Mouse (Mus musculus) heart, embryonic 16.5 days (tissue): ENCODE results near the gene Mrpl50. TPM values are rescaled to one million over a fixed set of nuclear protein-coding genes. Genes with fewer than 3 reads are reported as not detected.
"Not testable (repeated sequence)": the region's sequence is repeated elsewhere in the genome, so short reads cannot be mapped to it uniquely, and the experiment has no call there.

ENCODE experiments used
- ATAC-seq: fragments of 200-750 bp; cut with Nextera tagmentation; replicated peaks from 2 replicates; pipeline ENCODE4 v1.8.0; 2017; ENCODE audit warnings: moderate number of reproducible peaks; ENCODE audit not compliant: insufficient read depth, low FRiP score; ENCODE audit errors: extremely low read depth
- H3K27ac ChIP-seq: fragments of 300-500 bp; sonication (generic); 2 replicates; pipeline ENCODE4 v1.5.1; 2014; ENCODE audit warnings: mild to moderate bottlenecking, low read length, control low read depth, moderate library complexity
- H3K27me3 ChIP-seq: fragments of 300-500 bp; sonication (generic); 2 replicates; pipeline ENCODE4 v1.6.1; 2014; ENCODE audit warnings: low read length, mixed read lengths; ENCODE audit not compliant: control insufficient read depth, insufficient read depth
- H3K36me3 ChIP-seq: fragments of 300-500 bp; sonication (generic); 2 replicates; pipeline ENCODE4 v1.6.1; 2014; ENCODE audit not compliant: control insufficient read depth, insufficient read depth
- H3K4me1 ChIP-seq: fragments of 300-500 bp; sonication (generic); 2 replicates; pipeline ENCODE4 v1.6.1; 2014; ENCODE audit warnings: low read length, mixed read lengths; ENCODE audit not compliant: control insufficient read depth, insufficient read depth
- H3K4me2 ChIP-seq: fragments of 300-500 bp; sonication (generic); 2 replicates; pipeline ENCODE4 v1.6.1; 2014; ENCODE audit warnings: low read depth, mild to moderate bottlenecking, control low read depth, low read length
- H3K4me3 ChIP-seq: fragments of 300-500 bp; sonication (generic); 2 replicates; pipeline ENCODE4 v1.5.1; 2014; ENCODE audit warnings: mild to moderate bottlenecking, control low read depth, low read length
- H3K9ac ChIP-seq: fragments of 300-500 bp; sonication (generic); 2 replicates; pipeline ENCODE4 v1.6.1; 2014; ENCODE audit warnings: low read length, control low read depth
- H3K9me3 ChIP-seq: fragments of 300-500 bp; sonication (generic); replicated peaks from 2 replicates; pipeline ENCODE4 v1.6.1; 2016; ENCODE audit warnings: low read length; ENCODE audit not compliant: control insufficient read depth
- WGBS: fragments of 180-500 bp; shearing (Covaris S2); extraction: QIAGEN DNeasy Blood & Tissue Kit; methylation state at CpG from one replicate; pipeline ENCODE4 v1.1.7; 2014; 5-methylcytosine and 5-hydroxymethylcytosine counted together
- polyA plus RNA-seq: library from polyadenylated mRNA; unstranded; fragments of >200 nt; fragmentation: Nextera tagmentation; extraction: Ambion mirVana; gene quantifications from 2 replicates; pipeline ENCODE4 v1.2.1, GENCODE M21; 2015

The Mrpl50 gene
- polyA plus RNA-seq, 1 experiment from 2014 or later: 69.5 TPM

GRCm38 (mm10) chr4:49519476-49519875 lies 1.4 kb downstream of the Mrpl50 start:
- H3K27me3 ChIP-seq: no peaks in the 10 kb centered on the region
- H3K4me3 ChIP-seq: no peak overlapping the region
- H3K4me2 ChIP-seq: peak overlapping the region; percentile 17; the same call in 1 of the 2 replicates
- no peaks in the 10 kb centered on the region for H3K9me3 ChIP-seq
- 80% methylated on average over 5 of the region's 5 CpGs for WGBS
- H3K27ac ChIP-seq: no peak overlapping the region
- H3K4me1 ChIP-seq: peaks cover 7% of the 10 kb centered on the region
- peaks cover 12% of the 10 kb centered on the region for H3K36me3 ChIP-seq
- ATAC-seq: no peak
- H3K9ac ChIP-seq: no peak overlapping the region

GRCm38 (mm10) chr4:49514441-49514840 lies 6.5 kb downstream of the Mrpl50 start:
- H3K27ac ChIP-seq: no peak overlapping the region
- H3K9me3 ChIP-seq: no peaks in the 10 kb centered on the region
- no peak overlapping the region for H3K4me2 ChIP-seq
- H3K9ac ChIP-seq: no peak overlapping the region
- peaks cover 11% of the 10 kb centered on the region for H3K36me3 ChIP-seq
- WGBS: 94% methylated on average over 6 of the region's 6 CpGs
- H3K27me3 ChIP-seq: no peaks in the 10 kb centered on the region
- peaks cover 2% of the 10 kb centered on the region; the same call in 1 of the 2 replicates for H3K4me1 ChIP-seq
- no peak for ATAC-seq
- H3K4me3 ChIP-seq: no peak overlapping the region

- H3K9me3 ChIP-seq: no peaks in the 10 kb centered on the region
- ATAC-seq: no peak
- H3K27me3 ChIP-seq: no peaks in the 10 kb centered on the region
- peaks cover 11% of the 10 kb centered on the region for H3K36me3 ChIP-seq
- no peaks in the 10 kb centered on the region for H3K4me1 ChIP-seq
- H3K4me3 ChIP-seq: no peak overlapping the region
- no peak overlapping the region for H3K9ac ChIP-seq
- H3K27ac ChIP-seq: no peak overlapping the region
- H3K4me2 ChIP-seq: no peak overlapping the region
- WGBS: 90% methylated on average over 4 of the region's 4 CpGs
These were observed 8.3 kb downstream of the Mrpl50 start for GRCm38 (mm10) chr4:49512636-49513035.

GRCm38 (mm10) chr4:49510236-49510835 lies 10.6 kb downstream of the Mrpl50 start:
- not testable (repeated sequence) for H3K27ac ChIP-seq, H3K4me2 ChIP-seq, H3K9ac ChIP-seq, H3K27me3 ChIP-seq, H3K4me3 ChIP-seq, H3K4me1 ChIP-seq, H3K9me3 ChIP-seq, ATAC-seq
- 80% methylated on average over 1 of the region's 1 CpGs for WGBS
- H3K36me3 ChIP-seq: peaks cover 11% of the 10 kb centered on the region

- no peaks in the 10 kb centered on the region for H3K4me1 ChIP-seq
- WGBS: 90% methylated on average over 2 of the region's 2 CpGs
These were observed 11.7 kb downstream of the Mrpl50 start for GRCm38 (mm10) chr4:49509183-49509582.

GRCm38 (mm10) chr4:49506386-49506785 lies 14.5 kb downstream of the Mrpl50 start, which contains the start of gene Baat:
Baat (minus strand) TSS chr4:49506557.
- H3K36me3 ChIP-seq: no peaks in the 10 kb centered on the region
- H3K4me2 ChIP-seq: no peak within 1 kb of the TSS
- ATAC-seq: no peak
- no peak within 1 kb of the TSS for H3K9ac ChIP-seq
- 47% methylated on average over 3 of the region's 3 CpGs for WGBS
- H3K4me3 ChIP-seq: no peak within 1 kb of the TSS
- no peaks in the 10 kb centered on the region for H3K27me3 ChIP-seq
- H3K4me1 ChIP-seq: no peaks in the 10 kb centered on the region
- no peaks in the 10 kb centered on the region for H3K9me3 ChIP-seq
- no peak within 1 kb of the TSS for H3K27ac ChIP-seq

More at GRCm38 (mm10) chr4:49509183-49509582, 11.7 kb downstream of the Mrpl50 start:
- H3K36me3 ChIP-seq: peaks cover 9% of the 10 kb centered on the region
- H3K27ac ChIP-seq: no peak overlapping the region
- no peaks in the 10 kb centered on the region for H3K9me3 ChIP-seq
- no peaks in the 10 kb centered on the region for H3K27me3 ChIP-seq
- H3K4me2 ChIP-seq: no peak overlapping the region
- ATAC-seq: no peak
- H3K4me3 ChIP-seq: no peak overlapping the region
- H3K9ac ChIP-seq: no peak overlapping the region

GRCm38 (mm10) chr4:49503563-49503962 lies 17.3 kb downstream of the Mrpl50 start:
- Histone ChIP-seq H3K4me3 (no peak overlapping the region), H3K9me3 (no peaks in the 10 kb centered on the region), H3K9ac (no peak overlapping the region), H3K36me3 (no peaks in the 10 kb centered on the region), H3K4me2 (no peak overlapping the region), H3K27me3 (no peaks in the 10 kb centered on the region), H3K27ac (no peak overlapping the region), H3K4me1 (no peaks in the 10 kb centered on the region)
- 78% methylated on average over 1 of the region's 1 CpGs for WGBS
- ATAC-seq: no peak

GRCm38 (mm10) chr4:49485934-49486650 lies 34.8 kb downstream of the Mrpl50 start:
- not testable (repeated sequence) for H3K27me3 ChIP-seq, H3K4me1 ChIP-seq, H3K9me3 ChIP-seq, H3K9ac ChIP-seq, ATAC-seq, H3K4me2 ChIP-seq, H3K27ac ChIP-seq, H3K36me3 ChIP-seq, H3K4me3 ChIP-seq
- 80% methylated on average over 3 of the region's 3 CpGs for WGBS

GRCm38 (mm10) chr4:49485442-49485841 lies 35.5 kb downstream of the Mrpl50 start:
- Histone ChIP-seq H3K9ac (no peak overlapping the region), H3K36me3 (no peaks in the 10 kb centered on the region), H3K4me2 (no peak overlapping the region), H3K27me3 (0 out of 2 replicates have a peak, but pooled peaks cover 2% of the 10 kb centered on the region), H3K4me1 (0 out of 2 replicates have a peak, but pooled peaks cover 2% of the 10 kb centered on the region), H3K27ac (no peak overlapping the region), H3K9me3 (no peaks in the 10 kb centered on the region), H3K4me3 (no peak overlapping the region)
- no peak for ATAC-seq
